Mouse (Mus musculus) hindbrain, postnatal 0 days (tissue): ENCODE data around the gene Ddr2. TPM values are rescaled to one million over a fixed set of nuclear protein-coding genes. Genes with fewer than 3 reads are reported as not detected.

Experiments
- ATAC-seq: fragments of 200-750 bp; cut with Nextera tagmentation; 2 replicates; pipeline ENCODE4 v1.8.0; 2017; ENCODE audit warnings: mild to moderate bottlenecking, moderate TSS enrichment, moderate library complexity
- DNase-seq: peaks from one replicate; pipeline ENCODE4 v3.0.0-alpha.2; 2015; ENCODE audit warnings: low spot score
- H3K27ac ChIP-seq: fragments of 300-500 bp; sonication (generic); 2 replicates; pipeline ENCODE4 v1.5.1; 2014; ENCODE audit warnings: mild to moderate bottlenecking
- H3K27me3 ChIP-seq: fragments of 300-500 bp; sonication (generic); 2 replicates; pipeline ENCODE4 v1.6.1; 2014; ENCODE audit warnings: low read length, mixed read lengths; ENCODE audit not compliant: insufficient read depth
- H3K36me3 ChIP-seq: fragments of 300-500 bp; sonication (generic); 2 replicates; pipeline ENCODE4 v1.6.1; 2014; ENCODE audit warnings: low read length, mixed read lengths; ENCODE audit not compliant: insufficient read depth
- H3K4me1 ChIP-seq: fragments of 300-500 bp; sonication (generic); 2 replicates; pipeline ENCODE4 v1.6.1; 2014; ENCODE audit warnings: antibody characterized with exemption, low read length, mixed read lengths; ENCODE audit not compliant: insufficient read depth
- H3K4me2 ChIP-seq: fragments of 300-500 bp; sonication (generic); 2 replicates; pipeline ENCODE4 v1.6.1; 2014; ENCODE audit warnings: low read depth, mild to moderate bottlenecking, low read length, moderate library complexity, mixed read lengths
- H3K4me3 ChIP-seq: fragments of 300-500 bp; sonication (generic); 2 replicates; pipeline ENCODE4 v1.5.1; 2014; ENCODE audit warnings: low read length
- H3K9ac ChIP-seq: fragments of 300-500 bp; sonication (generic); replicated peaks from 2 replicates; pipeline ENCODE4 v1.6.1; 2014; ENCODE audit warnings: mild to moderate bottlenecking, low read length, moderate library complexity, mixed read lengths
- H3K9me3 ChIP-seq: fragments of 300-500 bp; sonication (generic); 2 replicates; pipeline ENCODE4 v1.6.1; 2016; ENCODE audit warnings: low read length, mixed read lengths
- CTCF ChIP-seq: IDR thresholded peaks from 2 replicates; pipeline ENCODE4 v1.5.1; 2016; ENCODE audit warnings: antibody characterized with exemption, control low read depth, low read depth
- WGBS: fragments of 180-500 bp; shearing (Covaris S2); extraction: QIAGEN DNeasy Blood & Tissue Kit; methylation state at CpG from one replicate; pipeline ENCODE4 v1.1.7; 2014; 5-methylcytosine and 5-hydroxymethylcytosine counted together
- polyA plus RNA-seq: library from polyadenylated mRNA; unstranded; fragments of >200 nt; fragmentation: Nextera tagmentation; extraction: Ambion mirVana; gene quantifications from 2 replicates; pipeline ENCODE4 v1.2.1, GENCODE M21; 2015
- total RNA-seq: library from RNA; depleted of rRNA; stranded (reverse); fragments of >200 nt; gene quantifications from 2 replicates; pipeline ENCODE4 v1.2.3, GENCODE M21; 2014; rRNA removed

Ddr2 gene
- total RNA-seq (5.4 and 8.5 TPM in 2 replicates), polyA plus RNA-seq (9.6 and 9.9 TPM in 2 replicates)

- DNase-seq (peak; percentile 59), ATAC-seq (no peak)
- peak within 1 kb of the TSS; percentile 41; the same call in 1 of the 2 replicates for H3K27ac ChIP-seq
- no peaks in the 10 kb centered on the region; the same call in 1 of the 2 replicates for H3K4me1 ChIP-seq
- WGBS: 60% methylated on average over 17 of the region's 17 CpGs
- no peaks in the 10 kb centered on the region for H3K27me3 ChIP-seq
- peak within 1 kb of the TSS; percentile 38 for H3K4me2 ChIP-seq
- no peaks in the 10 kb centered on the region for H3K9me3 ChIP-seq
- H3K36me3 ChIP-seq: no peaks in the 10 kb centered on the region
- peak within 1 kb of the TSS; percentile 21 for H3K4me3 ChIP-seq
- no peak for TF ChIP-seq CTCF
- no peak within 1 kb of the TSS for H3K9ac ChIP-seq
These were observed at the start of gene Ddr2 for GRCm38 (mm10) chr1:170110516-170111332. TSS of gene Ddr2 (minus strand) at chr1:170110762.

GRCm38 (mm10) chr1:170159707-170160106 lies 49.1 kb upstream of the Ddr2 start:
- H3K36me3 ChIP-seq: peaks cover under 1% of the 10 kb centered on the region; the same call in 1 of the 2 replicates
- H3K9me3 ChIP-seq: no peaks in the 10 kb centered on the region
- no peak overlapping the region for H3K4me3 ChIP-seq
- WGBS: 90% methylated on average over 2 of the region's 2 CpGs
- ATAC-seq (0 out of 2 replicates have a peak, but pooled peaks have one; percentile 24), DNase-seq (peak; percentile 25)
- no peak overlapping the region for H3K9ac ChIP-seq
- TF ChIP-seq CTCF: peak; percentile 37; the same call in 1 of the 2 replicates
- H3K4me1 ChIP-seq: no peaks in the 10 kb centered on the region
- no peak overlapping the region for H3K27ac ChIP-seq
- H3K27me3 ChIP-seq: no peaks in the 10 kb centered on the region
- no peak overlapping the region for H3K4me2 ChIP-seq

GRCm38 (mm10) chr1:170155761-170156160 lies 45.2 kb upstream of the Ddr2 start:
- no peaks in the 10 kb centered on the region for H3K27me3 ChIP-seq
- H3K27ac ChIP-seq: no peak overlapping the region
- no peak overlapping the region for H3K9ac ChIP-seq
- ATAC-seq (no peak), DNase-seq (peak; percentile 38)
- no peaks in the 10 kb centered on the region; the same call in 1 of the 2 replicates for H3K36me3 ChIP-seq
- 55% methylated on average over 5 of the region's 5 CpGs for WGBS
- H3K4me1 ChIP-seq: no peaks in the 10 kb centered on the region
- H3K4me3 ChIP-seq: no peak overlapping the region
- H3K4me2 ChIP-seq: no peak overlapping the region
- no peak for TF ChIP-seq CTCF
- no peaks in the 10 kb centered on the region for H3K9me3 ChIP-seq

- TF ChIP-seq CTCF: peak; percentile 39
These were observed 44.7 kb upstream of the Ddr2 start for GRCm38 (mm10) chr1:170155298-170155697.

GRCm38 (mm10) chr1:170153986-170154385 lies 43.4 kb upstream of the Ddr2 start:
- Histone ChIP-seq H3K36me3 (peaks cover 9% of the 10 kb centered on the region; the same call in 1 of the 2 replicates), H3K9me3 (no peaks in the 10 kb centered on the region), H3K27ac (no peak overlapping the region), H3K27me3 (no peaks in the 10 kb centered on the region), H3K4me1 (no peaks in the 10 kb centered on the region), H3K4me3 (no peak overlapping the region), H3K4me2 (no peak overlapping the region), H3K9ac (no peak overlapping the region)
- no peak for TF ChIP-seq CTCF
- 82% methylated on average over 8 of the region's 8 CpGs for WGBS
- DNase-seq: no peak
- ATAC-seq: no peak

More at GRCm38 (mm10) chr1:170155298-170155697, 44.7 kb upstream of the Ddr2 start:
- H3K9ac ChIP-seq: no peak overlapping the region
- no peak overlapping the region for H3K27ac ChIP-seq
- H3K27me3 ChIP-seq: no peaks in the 10 kb centered on the region
- H3K36me3 ChIP-seq: no peaks in the 10 kb centered on the region
- H3K9me3 ChIP-seq: no peaks in the 10 kb centered on the region
- H3K4me1 ChIP-seq: no peaks in the 10 kb centered on the region
- H3K4me3 ChIP-seq: no peak overlapping the region
- no peak for ATAC-seq
- H3K4me2 ChIP-seq: no peak overlapping the region
- 79% methylated on average over 2 of the region's 2 CpGs for WGBS
- DNase-seq: no peak

GRCm38 (mm10) chr1:170152552-170152951 lies 42.0 kb upstream of the Ddr2 start:
- Histone ChIP-seq H3K27me3 (no peaks in the 10 kb centered on the region), H3K4me1 (no peaks in the 10 kb centered on the region), H3K27ac (no peak overlapping the region), H3K9ac (no peak overlapping the region), H3K4me2 (no peak overlapping the region), H3K4me3 (no peak overlapping the region), H3K9me3 (no peaks in the 10 kb centered on the region), H3K36me3 (peaks cover 9% of the 10 kb centered on the region; the same call in 1 of the 2 replicates)
- DNase-seq (no peak), ATAC-seq (no peak)
- WGBS: 88% methylated on average over 2 of the region's 2 CpGs
- no peak for TF ChIP-seq CTCF
